Mouse (Mus musculus) subcutaneous adipose tissue, adult 2 months (tissue): ENCODE measurements around the gene Tcstv1. TPM values are rescaled to one million over a fixed set of nuclear protein-coding genes. Genes with fewer than 3 reads are reported as not detected.

Source experiments
- polyA plus RNA-seq: library from polyadenylated mRNA; depleted of rRNA; stranded (reverse); fragments of >200 nt; gene quantifications from 2 replicates; pipeline ENCODE4 v1.2.3, GENCODE M21; 2012; ENCODE audit warnings: low replicate concordance; rRNA removed

Gene Tcstv1
- not detected in 2 replicates for polyA plus RNA-seq

GRCm38 (mm10) chr13:119894685-119895084 is at the start of gene Tcstv1:
TSS of gene Tcstv1 (minus strand) at chr13:119894785.

DNA sequence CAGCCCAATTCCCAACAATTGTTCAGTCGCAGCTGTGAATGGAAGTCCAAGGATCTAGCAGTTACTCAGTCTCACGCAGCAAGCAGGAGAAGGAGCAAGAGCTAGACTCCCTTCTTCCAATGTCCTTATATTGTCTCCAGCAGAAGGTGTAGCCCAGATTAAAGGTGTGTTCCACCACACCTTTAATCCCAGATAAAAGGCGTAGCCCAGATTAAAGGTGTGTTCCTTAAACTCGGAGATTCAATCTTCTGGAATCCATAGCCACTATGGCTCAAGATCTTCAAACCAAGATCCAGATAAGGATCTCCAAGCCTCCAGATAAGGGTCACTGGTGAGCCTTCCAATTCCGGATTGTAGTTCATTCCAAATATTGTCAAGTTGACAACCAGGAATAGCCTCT is 34.6 kb upstream of the Tcstv1 start, which contains the start of gene Gm21761:
Gene Gm21761, minus strand, starts transcription at position 101 of the 400 bp plus-strand sequence.

Other genes with a start within 250 kb of the Tcstv1 start
- 36.6 and 111 TPM in 2 replicates for gene Hmgcs1, start 204.4 kb downstream of the Tcstv1 start, polyA plus RNA-seq
- gene Nim1k, start 138.9 kb downstream of the Tcstv1 start, polyA plus RNA-seq: 0.78 and 1.1 TPM in 2 replicates
- gene Zfp131, start 103.9 kb downstream of the Tcstv1 start, polyA plus RNA-seq: 5.2 and 11.7 TPM in 2 replicates
- gene AF067063, start 64.6 kb downstream of the Tcstv1 start, polyA plus RNA-seq: not detected in 2 replicates
- gene D13Ertd608e, start 58.8 kb downstream of the Tcstv1 start, polyA plus RNA-seq: 0.60 TPM in 1 of 2 replicates, not detected in the other
- not detected in 2 replicates for gene Gm21761, start 34.5 kb upstream of the Tcstv1 start, polyA plus RNA-seq
- gene B020031M17Rik, start 56.0 kb upstream of the Tcstv1 start, polyA plus RNA-seq: not detected in 2 replicates
- not detected in 2 replicates for gene Gm36079, start 132.2 kb upstream of the Tcstv1 start, polyA plus RNA-seq
- gene Gm21188, start 157.4 kb upstream of the Tcstv1 start, polyA plus RNA-seq: 4.2 and 4.8 TPM in 2 replicates
- gene Gm20767, start 245.5 kb upstream of the Tcstv1 start, polyA plus RNA-seq: not detected in 2 replicates